Mouse (Mus musculus): ENCODE data around the gene Kirrel3. TPM values are rescaled to one million over a fixed set of nuclear protein-coding genes. Genes with fewer than 3 reads are reported as not detected.

Gene Kirrel3
- polyA plus RNA-seq, 1 experiment from 2014 or later, result 6.6 TPM

DNA sequence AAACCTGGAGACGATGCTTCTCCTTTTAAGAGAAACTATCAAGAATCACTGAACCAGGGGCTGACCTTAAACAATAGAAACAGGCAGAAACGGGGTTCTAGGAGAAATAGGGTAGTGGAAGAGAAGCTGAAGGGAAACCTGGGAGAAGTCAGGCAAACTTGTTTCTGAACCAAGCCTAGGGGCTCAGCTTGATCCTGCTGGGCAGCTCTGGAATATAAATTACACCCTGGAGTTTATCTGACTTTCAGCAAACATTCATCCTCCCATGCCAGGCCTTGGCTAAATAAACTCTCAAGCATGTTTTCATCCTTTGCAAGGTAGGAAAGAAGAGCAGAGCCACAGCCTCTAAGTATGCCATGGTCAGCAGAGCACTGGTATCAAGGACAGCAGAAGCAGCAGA, 138.3 kb downstream of the Kirrel3 start:
- WGBS, result 56% methylated on average over 2 of the region's 2 CpGs
- no peaks in the 10 kb centered on the region for H3K27me3 ChIP-seq (ENCODE audit: control insufficient read depth, insufficient read depth, low read length)
- H3K4me2 ChIP-seq (ENCODE audit: low read depth), result no peak overlapping the region
- H3K9me3 ChIP-seq (ENCODE audit: control insufficient read depth, low read length), result no peaks in the 10 kb centered on the region
- ATAC-seq (ENCODE audit: insufficient read depth, low FRiP score, low TSS enrichment) (no peak), DNase-seq (ENCODE audit: low spot score) (no peak)
- H3K4me3 ChIP-seq (ENCODE audit: low read depth, low read length), result no peak overlapping the region
- no peaks in the 10 kb centered on the region for H3K36me3 ChIP-seq (ENCODE audit: control insufficient read depth, insufficient read depth, low read length)
- H3K27ac ChIP-seq (ENCODE audit: low read depth, low read length), result no peak overlapping the region
- H3K4me1 ChIP-seq (ENCODE audit: control insufficient read depth, insufficient read depth, low read length), result no peaks in the 10 kb centered on the region
- H3K9ac ChIP-seq (ENCODE audit: low read length), result no peak overlapping the region

DNA sequence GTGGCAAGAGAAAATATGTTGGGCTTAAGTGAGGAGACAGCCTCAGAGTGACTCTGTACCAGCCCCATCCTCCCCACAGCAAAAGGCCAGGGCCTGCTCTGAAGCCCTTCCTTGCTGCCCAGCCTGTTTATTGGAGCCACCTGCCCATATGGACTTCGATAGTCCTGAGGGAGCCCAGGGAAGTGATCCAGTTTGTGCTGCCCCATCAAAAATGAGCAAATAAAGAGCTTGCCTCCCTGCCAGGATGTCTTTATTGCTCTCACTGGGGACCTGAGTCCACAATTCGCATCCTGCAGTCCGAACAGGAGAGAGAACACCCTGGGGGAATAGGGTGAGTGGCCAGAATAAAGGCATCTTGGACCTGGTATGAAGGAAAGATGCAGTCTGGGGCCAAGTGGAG, 143.1 kb downstream of the Kirrel3 start:
- WGBS, result 56% methylated on average over 3 of the region's 3 CpGs
- Histone ChIP-seq H3K27ac (ENCODE audit: low read depth, low read length) (no peak overlapping the region), H3K4me3 (ENCODE audit: low read depth, low read length) (no peak overlapping the region), H3K36me3 (ENCODE audit: control insufficient read depth, insufficient read depth, low read length) (no peaks in the 10 kb centered on the region), H3K9ac (ENCODE audit: low read length) (no peak overlapping the region), H3K4me2 (ENCODE audit: low read depth) (no peak overlapping the region), H3K27me3 (ENCODE audit: control insufficient read depth, insufficient read depth, low read length) (no peaks in the 10 kb centered on the region), H3K4me1 (ENCODE audit: control insufficient read depth, insufficient read depth, low read length) (no peaks in the 10 kb centered on the region), H3K9me3 (ENCODE audit: control insufficient read depth, low read length) (no peaks in the 10 kb centered on the region)
- ATAC-seq (ENCODE audit: insufficient read depth, low FRiP score, low TSS enrichment), result no peak
- no peak for DNase-seq (ENCODE audit: low spot score)

DNA sequence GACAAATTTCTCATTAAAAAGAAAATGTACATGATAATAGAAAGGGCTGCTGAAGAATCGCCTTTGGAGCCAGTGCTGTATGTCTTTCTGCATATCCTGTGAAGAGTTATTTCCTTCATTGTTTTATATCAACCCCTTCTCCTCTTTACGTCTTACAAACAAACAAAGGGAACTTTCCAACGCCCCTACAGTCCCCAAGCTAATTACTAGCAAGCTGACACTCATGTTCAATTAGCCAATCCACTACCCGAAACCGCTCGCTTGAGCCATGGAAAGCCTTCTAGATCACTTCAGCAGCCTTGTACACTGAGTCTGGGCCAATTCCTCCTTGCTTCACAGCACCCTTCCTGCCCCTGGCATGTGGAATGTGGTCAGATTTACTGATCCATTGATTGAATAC, 150.0 kb downstream of the Kirrel3 start:
- Histone ChIP-seq H3K36me3 (ENCODE audit: control insufficient read depth, insufficient read depth, low read length) (no peaks in the 10 kb centered on the region), H3K4me2 (ENCODE audit: low read depth) (no peak overlapping the region), H3K27ac (ENCODE audit: low read depth, low read length) (no peak overlapping the region), H3K4me3 (ENCODE audit: low read depth, low read length) (no peak overlapping the region), H3K9ac (ENCODE audit: low read length) (no peak overlapping the region), H3K27me3 (ENCODE audit: control insufficient read depth, insufficient read depth, low read length) (no peaks in the 10 kb centered on the region), H3K4me1 (ENCODE audit: control insufficient read depth, insufficient read depth, low read length) (no peaks in the 10 kb centered on the region), H3K9me3 (ENCODE audit: control insufficient read depth, low read length) (no peaks in the 10 kb centered on the region)
- ATAC-seq (ENCODE audit: insufficient read depth, low FRiP score, low TSS enrichment) (no peak), DNase-seq (ENCODE audit: low spot score) (no peak)
- 79% methylated on average over 6 of the region's 6 CpGs for WGBS

DNA sequence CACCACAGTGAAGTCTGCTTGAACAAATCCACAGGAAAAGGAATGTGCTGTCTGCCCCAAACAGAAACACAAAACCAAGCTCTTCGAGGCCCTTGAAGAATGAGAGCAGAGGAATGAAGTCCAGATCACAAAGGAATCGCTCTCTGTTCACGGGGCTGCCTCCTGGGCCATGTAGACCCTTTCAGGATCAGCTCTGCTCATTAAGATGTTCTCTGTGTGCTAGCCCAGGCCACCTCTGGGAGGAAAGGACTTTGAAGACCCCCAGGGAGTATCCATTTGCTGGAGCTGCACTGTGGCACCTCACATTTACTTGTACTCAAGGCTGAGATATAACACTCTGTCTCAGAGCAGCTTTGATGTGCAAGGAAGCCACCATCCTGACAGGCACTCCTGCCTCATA, 158.2 kb downstream of the Kirrel3 start:
- Histone ChIP-seq H3K9me3 (ENCODE audit: control insufficient read depth, low read length) (no peaks in the 10 kb centered on the region), H3K4me1 (ENCODE audit: control insufficient read depth, insufficient read depth, low read length) (no peaks in the 10 kb centered on the region), H3K27ac (ENCODE audit: low read depth, low read length) (no peak overlapping the region), H3K36me3 (ENCODE audit: control insufficient read depth, insufficient read depth, low read length) (no peaks in the 10 kb centered on the region), H3K9ac (ENCODE audit: low read length) (no peak overlapping the region), H3K4me2 (ENCODE audit: low read depth) (no peak overlapping the region), H3K27me3 (ENCODE audit: control insufficient read depth, insufficient read depth, low read length) (no peaks in the 10 kb centered on the region), H3K4me3 (ENCODE audit: low read depth, low read length) (no peak overlapping the region)
- WGBS, result 50% methylated on average over 3 of the region's 3 CpGs
- no peak for DNase-seq (ENCODE audit: low spot score)
- ATAC-seq (ENCODE audit: insufficient read depth, low FRiP score, low TSS enrichment), result no peak

DNA sequence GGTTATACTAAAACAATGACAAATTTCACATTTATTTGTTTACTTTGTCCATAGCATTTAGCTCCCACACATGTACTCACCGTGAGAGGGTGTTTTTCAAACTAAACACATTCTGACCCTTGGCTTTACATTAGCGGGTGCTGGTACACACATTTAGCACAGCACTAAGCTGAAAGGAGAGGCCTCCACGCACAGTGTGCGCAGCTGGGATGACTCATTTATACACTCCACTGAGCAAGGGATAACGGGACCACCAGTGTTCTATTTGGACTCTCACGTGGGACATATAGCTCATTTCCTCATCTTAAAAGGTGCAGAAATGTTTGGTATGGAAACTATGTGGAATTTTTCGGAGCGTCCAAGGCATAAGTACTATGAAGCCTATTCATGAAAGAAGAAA, 158.7 kb downstream of the Kirrel3 start:
- Histone ChIP-seq H3K4me3 (ENCODE audit: low read depth, low read length) (no peak overlapping the region), H3K27me3 (ENCODE audit: control insufficient read depth, insufficient read depth, low read length) (no peaks in the 10 kb centered on the region), H3K4me1 (ENCODE audit: control insufficient read depth, insufficient read depth, low read length) (no peaks in the 10 kb centered on the region), H3K27ac (ENCODE audit: low read depth, low read length) (no peak overlapping the region), H3K36me3 (ENCODE audit: control insufficient read depth, insufficient read depth, low read length) (no peaks in the 10 kb centered on the region), H3K4me2 (ENCODE audit: low read depth) (no peak overlapping the region), H3K9ac (ENCODE audit: low read length) (no peak overlapping the region), H3K9me3 (ENCODE audit: control insufficient read depth, low read length) (no peaks in the 10 kb centered on the region)
- ATAC-seq (ENCODE audit: insufficient read depth, low FRiP score, low TSS enrichment) (no peak), DNase-seq (ENCODE audit: low spot score) (no peak)
- 70% methylated on average over 8 of the region's 8 CpGs for WGBS

DNA sequence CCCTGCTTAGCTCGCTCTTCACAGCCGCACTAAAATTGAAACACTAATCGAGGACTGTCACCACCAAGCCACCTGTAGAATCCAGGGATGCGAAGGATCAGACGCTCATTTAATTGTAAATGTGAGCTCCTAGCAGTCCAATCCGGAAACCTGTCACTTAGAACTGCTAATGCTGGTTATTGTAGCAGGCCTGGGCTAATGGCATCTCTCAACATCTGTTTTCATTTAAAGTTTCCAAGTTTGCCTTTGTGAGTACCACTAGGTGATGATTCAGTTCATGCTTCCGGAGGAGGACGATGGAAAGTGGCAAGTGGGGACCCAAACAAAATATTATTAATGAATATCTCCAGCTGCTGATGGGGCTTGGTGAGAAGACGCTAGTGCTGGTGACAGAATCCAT, 161.1 kb downstream of the Kirrel3 start:
- H3K9ac ChIP-seq (ENCODE audit: low read length), result no peak overlapping the region
- no peak overlapping the region for H3K27ac ChIP-seq (ENCODE audit: low read depth, low read length)
- H3K9me3 ChIP-seq (ENCODE audit: control insufficient read depth, low read length), result no peaks in the 10 kb centered on the region
- H3K4me2 ChIP-seq (ENCODE audit: low read depth), result no peak overlapping the region
- H3K4me1 ChIP-seq (ENCODE audit: control insufficient read depth, insufficient read depth, low read length), result no peaks in the 10 kb centered on the region
- no peaks in the 10 kb centered on the region for H3K27me3 ChIP-seq (ENCODE audit: control insufficient read depth, insufficient read depth, low read length)
- H3K36me3 ChIP-seq (ENCODE audit: control insufficient read depth, insufficient read depth, low read length), result no peaks in the 10 kb centered on the region
- 73% methylated on average over 9 of the region's 9 CpGs for WGBS
- no peak overlapping the region for H3K4me3 ChIP-seq (ENCODE audit: low read depth, low read length)
- ATAC-seq (ENCODE audit: insufficient read depth, low FRiP score, low TSS enrichment) (no peak), DNase-seq (ENCODE audit: low spot score) (no peak)

DNA sequence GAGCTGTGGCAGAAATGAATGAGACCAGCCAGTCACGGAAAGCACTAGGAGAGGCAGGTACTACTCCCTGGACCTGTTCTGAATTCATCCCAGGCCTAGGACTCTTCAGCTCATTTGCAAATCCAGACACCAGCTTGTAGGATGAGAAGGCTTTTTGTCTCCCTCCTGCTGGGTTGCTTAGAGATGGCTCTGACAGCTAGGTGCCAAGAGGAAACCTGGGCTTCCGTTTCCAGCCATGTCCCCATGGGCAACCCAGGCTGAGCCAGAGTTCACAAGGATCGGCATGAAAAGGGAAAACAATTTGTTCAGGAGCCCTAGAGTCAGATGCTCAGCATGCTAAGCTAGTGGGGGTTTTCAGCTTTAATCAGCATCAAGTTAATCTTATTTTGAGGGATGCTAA, 166.6 kb downstream of the Kirrel3 start:
- no peaks in the 10 kb centered on the region for H3K9me3 ChIP-seq (ENCODE audit: control insufficient read depth, low read length)
- H3K4me3 ChIP-seq (ENCODE audit: low read depth, low read length), result no peak overlapping the region
- H3K4me1 ChIP-seq (ENCODE audit: control insufficient read depth, insufficient read depth, low read length), result no peaks in the 10 kb centered on the region
- 65% methylated on average over 3 of the region's 3 CpGs for WGBS
- ATAC-seq (ENCODE audit: insufficient read depth, low FRiP score, low TSS enrichment) (no peak), DNase-seq (ENCODE audit: low spot score) (no peak)
- H3K4me2 ChIP-seq (ENCODE audit: low read depth), result no peak overlapping the region
- no peak overlapping the region for H3K27ac ChIP-seq (ENCODE audit: low read depth, low read length)
- H3K36me3 ChIP-seq (ENCODE audit: control insufficient read depth, insufficient read depth, low read length), result no peaks in the 10 kb centered on the region
- H3K27me3 ChIP-seq (ENCODE audit: control insufficient read depth, insufficient read depth, low read length), result no peaks in the 10 kb centered on the region
- no peak overlapping the region for H3K9ac ChIP-seq (ENCODE audit: low read length)

DNA sequence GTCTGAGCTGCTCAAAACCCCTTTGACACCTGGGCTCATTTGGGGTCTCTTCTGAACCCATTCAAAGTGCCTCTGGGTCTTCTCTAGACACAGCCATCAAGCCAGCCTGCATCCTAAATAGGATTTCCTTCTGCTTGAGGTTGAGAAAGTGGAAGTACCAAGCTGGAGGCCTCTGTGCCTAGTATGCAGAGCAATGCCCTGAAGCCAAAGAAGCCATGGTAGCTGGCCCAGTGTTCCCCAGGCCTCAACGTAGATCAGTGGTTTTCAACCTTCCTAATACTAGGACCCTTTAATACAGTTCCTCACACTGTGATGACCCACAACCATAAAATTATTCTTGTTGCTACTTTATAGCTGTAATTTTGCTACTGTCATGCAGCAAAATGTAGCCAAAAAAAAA, 167.4 kb downstream of the Kirrel3 start:
- DNase-seq (ENCODE audit: low spot score) (no peak), ATAC-seq (ENCODE audit: insufficient read depth, low FRiP score, low TSS enrichment) (no peak)
- 85% methylated on average over 1 of the region's 1 CpGs for WGBS
- H3K27ac ChIP-seq (ENCODE audit: low read depth, low read length), result no peak overlapping the region
- H3K9ac ChIP-seq (ENCODE audit: low read length), result no peak overlapping the region
- H3K9me3 ChIP-seq (ENCODE audit: control insufficient read depth, low read length), result no peaks in the 10 kb centered on the region
- no peak overlapping the region for H3K4me2 ChIP-seq (ENCODE audit: low read depth)
- no peaks in the 10 kb centered on the region for H3K4me1 ChIP-seq (ENCODE audit: control insufficient read depth, insufficient read depth, low read length)
- H3K4me3 ChIP-seq (ENCODE audit: low read depth, low read length), result no peak overlapping the region
- no peaks in the 10 kb centered on the region for H3K36me3 ChIP-seq (ENCODE audit: control insufficient read depth, insufficient read depth, low read length)
- H3K27me3 ChIP-seq (ENCODE audit: control insufficient read depth, insufficient read depth, low read length), result no peaks in the 10 kb centered on the region

DNA sequence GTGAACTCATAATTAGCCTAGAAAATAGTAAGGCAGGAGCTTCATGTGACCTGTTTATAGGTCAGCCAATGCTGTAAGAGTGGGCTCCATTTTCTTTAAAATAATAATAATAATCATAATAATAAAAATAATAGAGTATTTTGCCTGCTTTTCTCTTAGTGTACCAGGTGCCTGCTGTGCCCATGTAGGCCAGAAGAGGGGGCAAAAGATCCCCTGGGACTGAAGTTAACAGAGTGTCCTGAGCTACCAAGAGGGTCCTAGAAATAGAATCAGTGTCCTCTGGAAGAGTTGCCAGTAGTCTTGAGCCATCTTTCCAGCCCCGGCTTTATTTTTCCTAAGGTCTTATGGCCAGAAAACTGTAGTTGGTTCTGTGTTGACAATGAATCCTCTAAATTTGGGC, 174.9 kb downstream of the Kirrel3 start:
- H3K4me3 ChIP-seq (ENCODE audit: low read depth, low read length), result no peak overlapping the region
- ATAC-seq (ENCODE audit: insufficient read depth, low FRiP score, low TSS enrichment), result no peak
- no peak overlapping the region for H3K9ac ChIP-seq (ENCODE audit: low read length)
- no peak overlapping the region for H3K4me2 ChIP-seq (ENCODE audit: low read depth)
- no peak overlapping the region for H3K27ac ChIP-seq (ENCODE audit: low read depth, low read length)
- 87% methylated on average over 1 of the region's 1 CpGs for WGBS
- H3K4me1 ChIP-seq (ENCODE audit: control insufficient read depth, insufficient read depth, low read length), result no peaks in the 10 kb centered on the region
- H3K27me3 ChIP-seq (ENCODE audit: control insufficient read depth, insufficient read depth, low read length), result no peaks in the 10 kb centered on the region
- H3K36me3 ChIP-seq (ENCODE audit: control insufficient read depth, insufficient read depth, low read length), result no peaks in the 10 kb centered on the region
- no peaks in the 10 kb centered on the region for H3K9me3 ChIP-seq (ENCODE audit: control insufficient read depth, low read length)
- DNase-seq (ENCODE audit: low spot score), result peak; percentile 44
